Mouse (Mus musculus) small intestine, adult 2 months (tissue): ENCODE measurements around the gene Itgb7. TPM values are rescaled to one million over a fixed set of nuclear protein-coding genes. Genes with fewer than 3 reads are reported as not detected.

Experiments used
- H3K27ac ChIP-seq: fragments of 200-500 bp; 2 replicates; pipeline ENCODE4 v1.5.1; 2012; ENCODE audit warnings: low read depth, low read length, control low read depth, inconsistent platforms; ENCODE audit not compliant: insufficient read depth
- H3K27me3 ChIP-seq: fragments of 200-500 bp; 2 replicates; pipeline ENCODE4 v1.6.1; 2012; ENCODE audit warnings: mild to moderate bottlenecking, moderate library complexity, low read length, inconsistent platforms; ENCODE audit not compliant: control insufficient read depth, insufficient read depth
- H3K36me3 ChIP-seq: fragments of 200-500 bp; 2 replicates; pipeline ENCODE4 v1.6.1; 2012; ENCODE audit warnings: mild to moderate bottlenecking, low read length, control low read depth, inconsistent platforms; ENCODE audit not compliant: control insufficient read depth, insufficient read depth
- H3K4me1 ChIP-seq: fragments of 200-500 bp; 2 replicates; pipeline ENCODE4 v1.6.1; 2012; ENCODE audit warnings: low read length, inconsistent platforms, mixed read lengths; ENCODE audit not compliant: control insufficient read depth, insufficient read depth, insufficient read length
- H3K4me3 ChIP-seq: fragments of 200-500 bp; 2 replicates; pipeline ENCODE4 v1.5.1; 2012; ENCODE audit warnings: low read depth, mild to moderate bottlenecking, control low read depth, inconsistent platforms, low read length, moderate library complexity
- CTCF ChIP-seq: fragments of 200-500 bp; IDR thresholded peaks from 2 replicates; pipeline ENCODE4 v1.5.1; 2012; ENCODE audit warnings: low read depth, mild to moderate bottlenecking, control low read depth, inconsistent platforms, low read length, moderate library complexity, mixed read lengths; ENCODE audit not compliant: insufficient replicate concordance, insufficient read length; ENCODE audit errors: extremely low read depth
- POLR2A ChIP-seq: fragments of 200-500 bp; IDR thresholded peaks from 2 replicates; pipeline ENCODE4 v1.6.1; 2012; ENCODE audit warnings: low read depth, mild to moderate bottlenecking, control low read depth, inconsistent platforms, low read length, moderate library complexity
- WGBS: fragments of 180-500 bp; shearing (Covaris S2); methylation state at CpG from one replicate; pipeline ENCODE4 v1.1.7; 2018; 5-methylcytosine and 5-hydroxymethylcytosine counted together
- polyA plus RNA-seq: library from polyadenylated mRNA; depleted of rRNA; stranded (reverse); fragments of >200 nt; gene quantifications from 2 replicates; pipeline ENCODE4 v1.2.3, GENCODE M21; 2012; rRNA removed

Itgb7 gene
- 16.4 and 23.2 TPM in 2 replicates for polyA plus RNA-seq

DNA sequence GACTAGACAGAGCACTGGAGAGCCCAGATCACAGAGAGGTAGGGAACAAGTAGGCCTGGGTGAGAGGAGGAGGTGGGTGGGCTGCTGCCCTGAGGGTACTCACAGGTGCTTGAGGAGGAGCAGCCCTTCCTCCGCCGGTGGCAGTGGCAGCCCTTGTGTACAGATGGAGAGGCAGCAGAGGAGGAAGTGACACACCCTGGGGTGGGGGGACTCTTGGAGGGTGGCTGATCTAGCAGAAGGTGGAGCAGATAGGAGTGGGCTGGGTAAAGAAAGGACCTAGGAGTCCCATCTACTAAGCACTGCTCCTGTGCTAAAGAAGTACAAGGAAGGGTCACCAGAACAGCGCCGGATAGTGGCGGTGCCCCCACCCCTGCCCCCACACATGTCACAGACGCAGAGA lies at the start of gene Itgb7:
Itgb7 (minus strand) TSS at position 197 of the 400 bp plus-strand sequence.
- Histone ChIP-seq H3K4me1 (peaks cover 13% of the 10 kb centered on the region), H3K36me3 (no peaks in the 10 kb centered on the region), H3K4me3 (peak within 1 kb of the TSS; percentile 59), H3K27me3 (no peaks in the 10 kb centered on the region), H3K27ac (peak within 1 kb of the TSS; percentile 36; the same call in 1 of the 2 replicates)
- WGBS = 40% methylated on average over 6 of the region's 6 CpGs
- TF ChIP-seq CTCF = no peak
- TF ChIP-seq POLR2A = 0 out of 2 replicates have a peak, but pooled peaks have one; percentile 17

DNA sequence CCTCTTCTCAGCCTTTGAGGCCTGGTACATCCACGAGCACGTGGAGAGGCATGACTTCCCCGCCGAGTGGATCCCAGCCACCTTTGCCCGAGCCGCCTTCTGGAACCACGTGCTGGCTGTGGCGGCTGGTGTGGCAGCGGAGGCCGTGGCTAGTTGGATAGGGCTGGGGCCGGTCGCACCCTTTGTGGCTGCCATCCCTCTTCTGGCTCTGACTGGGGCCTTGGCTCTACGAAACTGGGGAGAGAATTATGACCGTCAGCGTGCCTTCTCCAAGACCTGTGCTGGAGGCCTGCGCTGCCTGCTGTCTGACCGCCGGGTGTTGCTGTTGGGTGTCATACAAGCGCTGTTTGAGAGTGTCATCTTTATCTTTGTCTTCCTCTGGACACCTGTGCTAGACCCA lies 48.9 kb upstream of the Itgb7 start:
- 94% methylated on average over 19 of the region's 19 CpGs for WGBS
- H3K27me3 ChIP-seq = no peaks in the 10 kb centered on the region
- H3K27ac ChIP-seq = no peak overlapping the region
- TF ChIP-seq CTCF (no peak), POLR2A (no peak)
- peaks cover 14% of the 10 kb centered on the region for H3K4me1 ChIP-seq
- H3K4me3 ChIP-seq = 0 out of 2 replicates have a peak overlapping the region, but pooled peaks have one; percentile 96
- H3K36me3 ChIP-seq = peaks cover 5% of the 10 kb centered on the region

GRCm38 (mm10) chr15:102279783-102280520 lies 48.2 kb upstream of the Itgb7 start:
- TF ChIP-seq CTCF (no peak), POLR2A (no peak)
- H3K27me3 ChIP-seq = no peaks in the 10 kb centered on the region
- peaks cover 14% of the 10 kb centered on the region for H3K4me1 ChIP-seq
- peaks cover 5% of the 10 kb centered on the region for H3K36me3 ChIP-seq
- H3K4me3 ChIP-seq = peak overlapping the region; percentile 96
- peak overlapping the region; percentile 43; the same call in 1 of the 2 replicates for H3K27ac ChIP-seq
- 16% methylated on average over 13 of the region's 13 CpGs for WGBS

DNA sequence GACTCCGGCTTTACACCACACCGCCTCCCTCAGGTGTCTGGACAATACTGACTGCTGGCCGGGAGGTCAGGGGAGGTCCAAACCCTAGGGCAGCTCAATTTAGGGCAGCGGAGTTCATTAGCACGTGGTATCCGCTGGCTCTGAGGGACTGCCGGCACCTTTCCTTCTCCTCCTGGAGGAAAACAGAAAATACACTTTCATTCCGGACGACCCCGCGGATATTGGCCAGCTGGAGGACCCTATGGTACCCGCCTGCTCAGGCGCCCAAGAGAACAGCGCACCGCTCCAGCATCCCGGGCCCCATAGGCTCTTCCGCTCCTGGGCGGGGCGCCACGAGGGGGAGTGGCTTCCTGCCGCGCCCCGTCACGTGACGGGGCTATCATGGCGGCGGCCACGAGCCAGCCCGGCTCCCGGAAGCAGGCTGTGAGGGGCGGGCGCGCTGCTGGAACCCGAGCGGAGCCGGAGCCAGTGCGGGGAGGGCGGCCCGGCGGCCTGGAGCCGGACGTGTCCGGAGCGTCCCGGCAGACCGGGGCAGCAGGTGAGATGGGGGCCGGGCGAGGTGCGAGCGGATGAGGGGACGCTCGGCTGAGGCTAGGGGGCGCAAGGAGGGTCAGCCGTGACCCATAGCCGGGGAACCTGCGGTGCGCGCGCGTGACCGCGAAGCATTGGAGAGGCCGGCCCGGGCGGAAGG lies 47.5 kb upstream of the Itgb7 start, which contains the start of gene Mfsd5:
Mfsd5 (plus strand) TSS at position 363 of the 691 bp plus-strand sequence.
- H3K4me3 ChIP-seq = peak within 1 kb of the TSS; percentile 96
- no peaks in the 10 kb centered on the region for H3K27me3 ChIP-seq
- WGBS = under 1% methylated on average over 65 of the region's 65 CpGs
- H3K4me1 ChIP-seq = peaks cover 14% of the 10 kb centered on the region
- peak within 1 kb of the TSS; percentile 43 for H3K27ac ChIP-seq
- TF ChIP-seq CTCF (no peak), POLR2A (peak; percentile 75)
- H3K36me3 ChIP-seq = peaks cover 5% of the 10 kb centered on the region

DNA sequence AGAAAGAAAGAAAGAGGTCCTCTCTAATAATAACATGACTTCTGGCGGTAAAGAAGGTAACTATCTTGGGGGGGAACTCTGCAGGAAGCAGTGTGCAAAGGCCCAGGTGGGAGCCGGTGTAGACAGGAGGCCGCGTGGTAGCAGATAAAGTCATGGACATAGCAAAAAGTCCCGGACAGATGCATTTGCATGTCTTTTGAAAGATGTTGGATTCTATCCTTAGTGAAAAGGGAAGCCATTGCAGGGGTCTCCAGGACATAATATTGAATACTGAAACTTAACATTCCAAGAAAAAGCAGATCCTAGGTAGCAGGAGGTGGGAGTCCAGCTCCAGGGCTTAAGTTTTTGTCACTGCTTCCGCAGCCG lies 47.0 kb upstream of the Itgb7 start:
- Histone ChIP-seq H3K4me3 (peak overlapping the region; percentile 96), H3K36me3 (peaks cover 5% of the 10 kb centered on the region), H3K4me1 (peaks cover 14% of the 10 kb centered on the region), H3K27ac (no peak overlapping the region; the same call in 1 of the 2 replicates), H3K27me3 (no peaks in the 10 kb centered on the region)
- 40% methylated on average over 7 of the region's 7 CpGs for WGBS
- TF ChIP-seq POLR2A (no peak), CTCF (no peak)

GRCm38 (mm10) chr15:102273982-102274716 lies 42.4 kb upstream of the Itgb7 start:
- no peak overlapping the region for H3K4me3 ChIP-seq
- peaks cover 14% of the 10 kb centered on the region; the same call in 1 of the 2 replicates for H3K27me3 ChIP-seq
- H3K27ac ChIP-seq = no peak overlapping the region
- H3K4me1 ChIP-seq = peaks cover 5% of the 10 kb centered on the region; the same call in 1 of the 2 replicates
- TF ChIP-seq POLR2A (no peak), CTCF (no peak)
- 68% methylated on average over 6 of the region's 6 CpGs for WGBS
- H3K36me3 ChIP-seq = no peaks in the 10 kb centered on the region

DNA sequence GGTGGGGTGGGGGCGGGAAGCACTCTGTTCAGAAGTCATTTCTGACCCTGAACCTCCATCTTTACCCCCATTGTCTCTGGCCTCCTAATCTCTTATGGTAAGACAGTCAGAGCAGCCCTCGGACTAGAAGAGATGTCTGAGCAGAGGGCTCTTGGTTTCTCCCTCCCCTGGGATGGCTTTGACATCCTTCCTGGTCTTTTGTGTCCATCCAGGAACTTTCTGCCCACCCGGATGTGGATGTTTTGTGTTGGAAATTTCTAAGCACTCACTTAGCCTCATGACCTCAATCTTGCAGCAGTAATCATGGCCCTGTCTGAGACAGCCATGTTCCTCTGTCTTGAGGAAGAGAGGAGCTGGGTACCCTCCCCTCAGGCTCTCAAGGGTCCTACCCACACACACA lies 39.7 kb upstream of the Itgb7 start:
- Histone ChIP-seq H3K27ac (no peak overlapping the region), H3K36me3 (no peaks in the 10 kb centered on the region), H3K4me1 (no peaks in the 10 kb centered on the region), H3K4me3 (no peak overlapping the region), H3K27me3 (peaks cover 14% of the 10 kb centered on the region; the same call in 1 of the 2 replicates)
- WGBS = 50% methylated on average over 3 of the region's 3 CpGs
- TF ChIP-seq POLR2A (no peak), CTCF (no peak)
